Mouse (Mus musculus) liver, adult 2 months (tissue): ENCODE data around the gene Myh6. TPM values are rescaled to one million over a fixed set of nuclear protein-coding genes. Genes with fewer than 3 reads are reported as not detected.
"Not testable (repeated sequence)": the region's sequence is repeated elsewhere in the genome, so short reads cannot be mapped to it uniquely, and the experiment has no call there.

Experiments used
- DNase-seq: peaks from one replicate; pipeline ENCODE4 v3.0.0-alpha.2; 2011; ENCODE audit warnings: low read depth, low spot score; ENCODE audit errors: extremely low read depth
- H3K27ac ChIP-seq: fragments of 200-500 bp; replicated peaks from 2 replicates; pipeline ENCODE4 v1.5.1; 2012; ENCODE audit warnings: low read depth, mild to moderate bottlenecking, control low read depth, inconsistent platforms, low read length; ENCODE audit not compliant: insufficient read depth
- H3K27me3 ChIP-seq: fragments of 200-500 bp; 2 replicates; pipeline ENCODE4 v1.6.1; 2012; ENCODE audit warnings: mild to moderate bottlenecking, moderate library complexity, low read length, inconsistent platforms; ENCODE audit not compliant: control insufficient read depth, insufficient read depth
- H3K36me3 ChIP-seq: fragments of 200-500 bp; 2 replicates; pipeline ENCODE4 v1.6.1; 2012; ENCODE audit warnings: low read length, inconsistent platforms; ENCODE audit not compliant: control insufficient read depth, insufficient read depth
- H3K4me1 ChIP-seq: fragments of 200-500 bp; 2 replicates; pipeline ENCODE4 v1.6.1; 2011; ENCODE audit warnings: low read length; ENCODE audit not compliant: control insufficient read depth, insufficient read depth
- H3K4me3 ChIP-seq: fragments of 200-500 bp; 2 replicates; pipeline ENCODE4 v1.5.1; 2011; ENCODE audit warnings: low read depth, mild to moderate bottlenecking, control low read depth, low read length, moderate library complexity; ENCODE audit not compliant: insufficient read depth
- H3K79me2 ChIP-seq: fragments of 200-500 bp; 2 replicates; pipeline ENCODE4 v1.6.1; 2012; ENCODE audit warnings: inconsistent platforms, mild to moderate bottlenecking, low read length, moderate library complexity; ENCODE audit not compliant: control insufficient read depth, insufficient read depth
- H3K9ac ChIP-seq: fragments of 200-500 bp; 2 replicates; pipeline ENCODE4 v1.6.1; 2012; ENCODE audit warnings: low read depth, mild to moderate bottlenecking, control low read depth, inconsistent platforms, low read length
- CTCF ChIP-seq: fragments of 200-500 bp; IDR thresholded peaks from 2 replicates; pipeline ENCODE4 v1.5.1; 2011; ENCODE audit warnings: low read depth, low read length, control low read depth
- POLR2A ChIP-seq: fragments of 200-500 bp; IDR thresholded peaks from 2 replicates; pipeline ENCODE4 v1.6.1; 2011; ENCODE audit warnings: low read length, control low read depth; ENCODE audit not compliant: insufficient read depth; ENCODE audit errors: extremely low read depth
- WGBS: fragments of 180-500 bp; shearing (Covaris S2); methylation state at CpG from one replicate; pipeline ENCODE4 v1.1.7; 2018; 5-methylcytosine and 5-hydroxymethylcytosine counted together
- polyA plus RNA-seq: library from polyadenylated mRNA; depleted of rRNA; stranded (reverse); fragments of >200 nt; gene quantifications from 2 replicates; pipeline ENCODE4 v1.2.3, GENCODE M21; 2012
- total RNA-seq: library from RNA; depleted of rRNA; stranded (reverse); fragments of >200 nt; gene quantifications from 2 replicates; pipeline ENCODE4 v1.2.3, GENCODE M21; 2014

The Myh6 gene
- total and polyA plus RNA-seq, 2 experiments, result 0.02 TPM; not detected in 1

DNA sequence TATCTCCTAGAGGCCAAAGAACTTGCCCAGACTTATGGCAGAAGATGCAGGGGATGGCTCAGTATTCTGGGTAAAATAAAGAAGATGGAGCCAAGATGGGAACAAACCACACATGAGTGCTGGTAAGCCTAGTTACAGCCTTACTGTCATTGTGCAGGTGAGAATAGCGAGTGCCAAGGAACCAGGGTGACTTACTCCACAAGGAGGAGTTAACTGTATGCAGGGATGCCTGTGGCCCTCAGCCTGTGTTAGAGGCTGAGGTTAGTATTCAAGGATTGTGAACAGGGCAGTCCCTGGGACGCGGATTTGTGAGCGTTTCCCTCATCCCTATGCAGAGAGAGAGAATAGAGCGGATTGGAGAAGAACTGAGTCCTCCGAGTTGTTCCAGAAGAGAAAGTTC lies 15.1 kb downstream of the Myh6 start:
- 88% methylated on average over 6 of the region's 6 CpGs for WGBS
- no peak overlapping the region for H3K4me3 ChIP-seq
- H3K27ac ChIP-seq, result no peak overlapping the region
- H3K79me2 ChIP-seq, result no peaks in the 10 kb centered on the region
- no peaks in the 10 kb centered on the region for H3K27me3 ChIP-seq
- DNase-seq, result no peak
- H3K36me3 ChIP-seq, result no peaks in the 10 kb centered on the region
- TF ChIP-seq POLR2A (no peak), CTCF (no peak)
- no peak overlapping the region for H3K9ac ChIP-seq
- no peaks in the 10 kb centered on the region for H3K4me1 ChIP-seq

DNA sequence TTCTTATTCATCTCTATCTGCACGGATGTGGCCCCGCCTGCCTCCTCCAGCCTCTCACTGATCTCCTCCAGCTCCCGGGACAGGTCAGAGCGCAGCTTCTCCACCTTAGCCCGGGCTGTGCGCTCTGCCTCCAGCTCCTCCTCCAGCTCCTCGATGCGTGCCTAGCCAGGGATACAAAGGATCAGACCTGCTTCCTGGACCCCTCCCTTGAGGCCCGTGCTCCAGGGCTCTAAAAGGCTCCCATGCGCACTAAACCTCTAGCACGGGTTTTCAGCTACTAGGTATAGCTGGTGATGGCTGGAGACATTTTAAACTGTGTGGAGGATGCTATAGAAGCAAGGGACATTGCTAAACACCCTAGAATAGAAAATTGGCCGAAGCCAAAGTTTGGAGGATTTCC lies 16.2 kb downstream of the Myh6 start:
- no peaks in the 10 kb centered on the region for H3K36me3 ChIP-seq
- no peaks in the 10 kb centered on the region for H3K79me2 ChIP-seq
- WGBS, result 54% methylated on average over 12 of the region's 12 CpGs
- H3K4me3 ChIP-seq, result no peak overlapping the region
- H3K27me3 ChIP-seq, result no peaks in the 10 kb centered on the region
- H3K27ac ChIP-seq, result no peak overlapping the region
- no peak for TF ChIP-seq CTCF
- no peak for TF ChIP-seq POLR2A
- H3K9ac ChIP-seq, result no peak overlapping the region
- H3K4me1 ChIP-seq, result no peaks in the 10 kb centered on the region
- DNase-seq, result no peak

DNA sequence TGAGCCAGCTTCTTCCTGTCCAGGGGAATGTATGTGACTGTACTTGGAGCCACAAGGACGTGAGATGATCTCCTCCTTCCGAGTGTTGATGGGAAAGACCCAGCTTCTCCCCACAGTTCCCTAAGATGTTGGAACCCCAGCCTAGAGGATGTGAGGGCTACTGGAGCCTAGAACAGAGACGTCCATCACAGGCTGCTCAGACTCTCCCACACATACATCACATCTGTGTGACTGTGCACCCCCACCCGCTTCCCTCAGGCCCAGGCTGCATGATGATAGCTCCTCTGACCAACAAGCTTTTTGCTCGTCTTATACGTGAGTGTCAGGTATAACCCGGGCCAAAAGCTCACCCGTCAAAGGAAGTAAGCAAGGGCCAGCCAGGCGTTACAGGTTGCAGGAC lies 17.9 kb downstream of the Myh6 start:
- no peaks in the 10 kb centered on the region for H3K4me1 ChIP-seq
- TF ChIP-seq POLR2A, result no peak
- no peak for TF ChIP-seq CTCF
- H3K36me3 ChIP-seq, result no peaks in the 10 kb centered on the region
- no peak for DNase-seq
- no peaks in the 10 kb centered on the region for H3K27me3 ChIP-seq
- H3K79me2 ChIP-seq, result no peaks in the 10 kb centered on the region
- H3K27ac ChIP-seq, result no peak overlapping the region
- WGBS, result 78% methylated on average over 9 of the region's 9 CpGs
- H3K4me3 ChIP-seq, result no peak overlapping the region
- H3K9ac ChIP-seq, result no peak overlapping the region

DNA sequence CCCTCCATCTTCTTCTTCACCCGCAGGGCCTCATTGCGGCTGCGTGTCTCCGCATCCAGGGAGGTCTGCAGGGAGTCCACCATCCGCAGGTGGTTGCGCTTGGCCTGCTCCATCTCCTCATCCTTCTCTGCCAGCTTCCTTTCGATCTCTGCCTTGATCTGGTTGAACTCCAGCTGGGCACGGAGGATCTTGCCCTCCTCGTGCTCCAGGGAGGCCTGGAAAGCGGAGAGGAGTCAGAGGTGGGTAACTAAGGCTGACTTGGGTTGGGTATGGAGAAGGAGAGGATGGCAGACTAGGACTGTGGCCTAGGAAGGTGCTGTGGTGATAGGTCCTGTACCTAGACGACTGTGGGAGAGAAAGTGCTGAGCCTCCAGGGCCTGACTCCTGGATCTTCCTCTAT lies 19.7 kb downstream of the Myh6 start:
- H3K9ac ChIP-seq, result not testable (repeated sequence)

DNA sequence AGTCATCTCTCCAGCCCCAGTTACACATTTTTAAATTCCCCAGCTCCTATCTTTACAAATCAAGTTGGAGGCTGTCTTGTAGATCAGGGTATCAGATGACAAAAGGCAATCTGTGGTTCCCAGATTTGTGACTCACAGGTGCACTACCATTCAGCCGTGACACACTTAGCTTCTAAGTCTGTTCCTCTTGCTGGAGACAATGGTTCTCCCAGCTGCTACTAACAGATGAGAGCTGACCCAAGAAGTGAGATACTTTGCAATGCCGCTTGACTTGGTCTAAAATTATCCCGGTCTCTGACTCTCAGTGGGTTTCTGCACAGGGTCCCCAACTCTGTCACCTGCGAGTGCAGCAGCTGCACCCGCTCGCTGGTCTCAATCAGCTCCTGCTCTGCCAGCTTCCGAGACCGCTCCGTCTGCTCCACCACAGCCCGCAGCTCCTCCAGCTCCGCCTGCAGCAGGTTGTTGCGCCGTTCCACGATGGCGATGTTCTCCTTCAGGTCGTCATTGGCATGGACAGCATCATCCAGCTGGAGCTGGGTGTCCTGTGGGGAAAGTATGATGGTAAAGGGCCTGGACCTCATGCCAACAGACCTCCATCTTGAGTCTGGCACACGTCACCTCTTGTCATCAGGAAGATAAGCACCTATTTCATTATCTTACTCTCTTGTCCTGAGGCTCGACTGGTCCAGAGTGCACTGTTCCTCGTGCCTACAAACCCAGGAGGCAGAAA lies 20.6 kb downstream of the Myh6 start:
- TF ChIP-seq CTCF, result no peak
- no peak for TF ChIP-seq POLR2A
- no peak for DNase-seq
- H3K4me1 ChIP-seq, result no peaks in the 10 kb centered on the region
- no peaks in the 10 kb centered on the region for H3K36me3 ChIP-seq
- H3K79me2 ChIP-seq, result no peaks in the 10 kb centered on the region
- no peak overlapping the region for H3K9ac ChIP-seq
- H3K27me3 ChIP-seq, result no peaks in the 10 kb centered on the region
- no peak overlapping the region for H3K27ac ChIP-seq
- H3K4me3 ChIP-seq, result no peak overlapping the region
- WGBS, result 81% methylated on average over 19 of the region's 19 CpGs

More for the DNA sequence above, 19.7 kb downstream of the Myh6 start:
- H3K4me1 ChIP-seq, H3K4me3 ChIP-seq, H3K36me3 ChIP-seq, DNase-seq, H3K27me3 ChIP-seq, H3K79me2 ChIP-seq, H3K27ac ChIP-seq: not testable (repeated sequence)
- WGBS, result 94% methylated on average over 11 of the region's 11 CpGs

DNA sequence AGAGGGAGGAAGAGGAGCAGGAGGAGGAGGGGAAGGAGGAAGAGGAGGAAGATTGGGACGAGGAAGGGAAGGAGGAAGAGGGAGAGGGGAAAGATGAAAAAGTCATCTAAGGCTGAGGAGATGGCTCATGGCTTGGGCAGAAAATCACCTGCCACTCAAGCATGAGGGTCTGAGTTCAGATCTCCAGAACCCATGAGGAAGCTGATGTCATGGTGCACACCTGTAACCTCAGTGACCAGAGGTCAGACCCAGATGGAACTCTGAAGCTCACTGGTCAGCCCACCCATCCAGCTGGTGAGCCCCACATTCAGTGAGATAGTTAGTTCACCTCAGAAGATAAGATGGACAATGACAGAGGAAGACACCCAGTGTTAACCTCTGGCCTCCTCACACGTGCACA lies 21.8 kb downstream of the Myh6 start:
- TF ChIP-seq POLR2A (no peak), CTCF (no peak)
- Histone ChIP-seq H3K79me2 (no peaks in the 10 kb centered on the region), H3K4me1 (no peaks in the 10 kb centered on the region), H3K27ac (no peak overlapping the region), H3K9ac (no peak overlapping the region), H3K27me3 (no peaks in the 10 kb centered on the region), H3K36me3 (no peaks in the 10 kb centered on the region), H3K4me3 (no peak overlapping the region)
- no peak for DNase-seq
- WGBS, result 52% methylated on average over 2 of the region's 2 CpGs
